Mouse (Mus musculus) c-Kit-positive CD71-negative TER-119-negative erythroid progenitor cells, embryonic 14.5 days (primary cell): Measurements from ENCODE around the gene Ergic3.

Source experiments
- DNase-seq: peaks from one replicate; pipeline ENCODE4 v3.0.0-alpha.2; 2013; ENCODE audit warnings: low read depth

Ergic3 gene

DNA sequence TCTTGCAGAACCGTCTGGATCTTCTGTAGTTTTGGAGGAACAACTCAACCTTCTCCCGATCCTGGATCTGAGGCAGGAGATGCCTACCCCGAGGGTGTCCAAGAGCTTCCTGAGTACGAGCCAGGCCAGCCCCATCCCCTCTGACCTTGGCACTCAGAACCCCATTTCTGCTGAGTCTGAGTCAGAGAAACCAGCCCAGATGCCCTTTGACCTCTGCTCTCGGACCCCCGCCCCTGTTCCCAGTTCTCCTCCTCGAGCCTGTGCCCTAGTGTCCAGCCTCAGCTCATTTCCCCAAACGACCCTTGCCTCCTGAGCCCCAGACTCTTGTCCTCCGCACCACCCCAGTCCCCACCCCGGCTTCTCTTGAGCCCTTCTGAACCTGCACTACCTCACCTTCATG, 58.3 kb downstream of the Ergic3 start:
- no peak for DNase-seq
